Mouse (Mus musculus): ENCODE results near the gene Skint5. TPM values are rescaled to one million over a fixed set of nuclear protein-coding genes. Genes with fewer than 3 reads are reported as not detected.

Skint5 gene
- total and polyA plus RNA-seq, 3 experiments, result not detected

- no peaks in the 10 kb centered on the region for H3K27me3 ChIP-seq (ENCODE audit: control insufficient read depth in 1 of 2, insufficient read depth in 2 of 2, low read length in 2 of 2)
- no peaks in the 10 kb centered on the region for H3K4me1 ChIP-seq (ENCODE audit: control insufficient read depth in 1 of 2, insufficient read depth in 2 of 2, low read length in 2 of 2)
- no peaks in the 10 kb centered on the region for H3K79me2 ChIP-seq (ENCODE audit: control insufficient read depth, insufficient read depth, low read length, poor library complexity)
- no peaks in the 10 kb centered on the region for H3K36me3 ChIP-seq (ENCODE audit: control insufficient read depth in 1 of 2, insufficient read depth in 2 of 2, low read length in 2 of 2)
- H3K9ac ChIP-seq (ENCODE audit: control insufficient read depth, low read depth, low read length, poor library complexity, severe bottlenecking), result no peak overlapping the region
- no peaks in the 10 kb centered on the region for H3K9me3 ChIP-seq (replicated peaks; ENCODE audit: insufficient read depth, low read length)
- DNase-seq (ENCODE audit: low read depth, low spot score), result no peak
- H3K4me3 ChIP-seq (ENCODE audit: control insufficient read depth in 1 of 2, insufficient read depth in 1 of 2, low read depth in 2 of 2, low read length in 2 of 2), result no peak overlapping the region
- no peak for TF ChIP-seq POLR2AphosphoS2 (IDR thresholded peaks at IDR 0.05; ENCODE audit: low read length)
- no peak for TF ChIP-seq MAZ (IDR thresholded peaks at IDR 0.05; ENCODE audit: low read depth, low read length)
- TF ChIP-seq TAL1 (IDR thresholded peaks at IDR 0.05; ENCODE audit: low read length), result no peak
- no peak for TF ChIP-seq NRF1 (IDR thresholded peaks at IDR 0.05; ENCODE audit: insufficient read depth, low read depth, low read length, poor library complexity, severe bottlenecking)
- TF ChIP-seq UBTF (IDR thresholded peaks at IDR 0.05; ENCODE audit: borderline replicate concordance, insufficient read depth, low read depth, low read length), result no peak
- no peak for TF ChIP-seq EP300 (IDR thresholded peaks at IDR 0.05; ENCODE audit: low read depth in 1 of 2, low read length in 2 of 2)
- TF ChIP-seq NELFE (IDR thresholded peaks at IDR 0.05; ENCODE audit: low read depth, low read length), result no peak
- no peak for TF ChIP-seq SMC3 (IDR thresholded peaks at IDR 0.05; ENCODE audit: low read depth, low read length)
- TF ChIP-seq POLR2A (IDR thresholded peaks at IDR 0.05; ENCODE audit: control insufficient read depth in 1 of 2, insufficient read depth in 1 of 2, low read depth in 1 of 2, low read length in 2 of 2, poor library complexity in 1 of 2), result no peak
- no peak for TF ChIP-seq MEF2A (IDR thresholded peaks at IDR 0.05; ENCODE audit: extremely low read depth, insufficient replicate concordance, low read depth, low read length, poor library complexity, severe bottlenecking)
- H3K27ac ChIP-seq (ENCODE audit: control insufficient read depth, low read depth, low read length), result no peak overlapping the region
These were observed 235.1 kb downstream of the Skint5 start for GRCm38 (mm10) chr4:113764182-113764581.

DNA sequence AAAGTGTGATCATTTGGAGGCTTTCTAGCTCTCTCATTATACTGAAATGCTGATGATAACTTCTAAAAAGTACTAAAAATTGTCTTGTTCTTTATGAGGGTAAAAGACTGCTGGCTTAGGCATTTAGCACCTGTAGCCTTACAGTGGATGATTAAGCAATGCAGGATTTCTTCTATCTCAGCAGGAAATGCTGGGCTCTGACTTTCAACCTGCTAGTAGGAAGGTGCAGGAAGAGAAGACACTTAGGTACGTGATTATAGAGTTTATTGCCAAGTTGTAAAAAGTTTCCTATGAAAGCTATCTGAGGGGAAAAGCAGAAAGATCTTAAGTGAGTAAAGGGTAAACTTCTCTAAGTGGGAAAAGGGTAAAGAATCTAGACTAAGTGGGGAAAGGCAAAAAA lies 235.6 kb downstream of the Skint5 start:
- Histone ChIP-seq H3K27ac (ENCODE audit: control insufficient read depth, low read depth, low read length) (no peak overlapping the region), H3K4me3 (ENCODE audit: control insufficient read depth in 1 of 2, insufficient read depth in 1 of 2, low read depth in 2 of 2, low read length in 2 of 2) (no peak overlapping the region), H3K36me3 (ENCODE audit: control insufficient read depth in 1 of 2, insufficient read depth in 2 of 2, low read length in 2 of 2) (no peaks in the 10 kb centered on the region), H3K9ac (ENCODE audit: control insufficient read depth, low read depth, low read length, poor library complexity, severe bottlenecking) (no peak overlapping the region), H3K9me3 (replicated peaks; ENCODE audit: insufficient read depth, low read length) (no peaks in the 10 kb centered on the region), H3K79me2 (ENCODE audit: control insufficient read depth, insufficient read depth, low read length, poor library complexity) (no peaks in the 10 kb centered on the region), H3K27me3 (ENCODE audit: control insufficient read depth in 1 of 2, insufficient read depth in 2 of 2, low read length in 2 of 2) (no peaks in the 10 kb centered on the region), H3K4me1 (ENCODE audit: control insufficient read depth in 1 of 2, insufficient read depth in 2 of 2, low read length in 2 of 2) (no peaks in the 10 kb centered on the region)
- DNase-seq (ENCODE audit: low read depth, low spot score), result no peak
- no peak for TF ChIP-seq TBP (IDR thresholded peaks at IDR 0.05; ENCODE audit: low read depth, low read length)
- TF ChIP-seq KAT2A (conservative IDR thresholded peaks at IDR 0.05; ENCODE audit: low read depth, low read length), result no peak
- no peak for TF ChIP-seq MAFK (IDR thresholded peaks at IDR 0.05; ENCODE audit: borderline replicate concordance, low read depth, low read length)
- TF ChIP-seq E2F4 (IDR thresholded peaks at IDR 0.05; ENCODE audit: borderline replicate concordance, low read depth, low read length), result no peak
- TF ChIP-seq POLR2AphosphoS5 (IDR thresholded peaks at IDR 0.05; ENCODE audit: borderline replicate concordance, low read depth, low read length), result no peak
- no peak for TF ChIP-seq MAX (IDR thresholded peaks at IDR 0.05; ENCODE audit: low read length)
- TF ChIP-seq JUND (IDR thresholded peaks at IDR 0.05; ENCODE audit: low read depth, low read length), result no peak
- no peak for TF ChIP-seq MAZ (IDR thresholded peaks at IDR 0.05; ENCODE audit: low read depth, low read length)
- no peak for TF ChIP-seq NRF1 (IDR thresholded peaks at IDR 0.05; ENCODE audit: insufficient read depth, low read depth, low read length, poor library complexity, severe bottlenecking)
- no peak for TF ChIP-seq CHD2 (IDR thresholded peaks at IDR 0.05; ENCODE audit: low read length)
- no peak for TF ChIP-seq MEF2A (IDR thresholded peaks at IDR 0.05; ENCODE audit: extremely low read depth, insufficient replicate concordance, low read depth, low read length, poor library complexity, severe bottlenecking)
- TF ChIP-seq MYC (IDR thresholded peaks at IDR 0.05; ENCODE audit: low read depth, low read length), result no peak
- TF ChIP-seq MXI1 (IDR thresholded peaks at IDR 0.05; ENCODE audit: low read depth, low read length), result no peak
- TF ChIP-seq MYB (IDR thresholded peaks at IDR 0.05; ENCODE audit: low read depth, low read length), result no peak

Data from MEL (cell line).